ENCODE assay signal across 10 mouse cellular contexts in the genomic region with DNA sequence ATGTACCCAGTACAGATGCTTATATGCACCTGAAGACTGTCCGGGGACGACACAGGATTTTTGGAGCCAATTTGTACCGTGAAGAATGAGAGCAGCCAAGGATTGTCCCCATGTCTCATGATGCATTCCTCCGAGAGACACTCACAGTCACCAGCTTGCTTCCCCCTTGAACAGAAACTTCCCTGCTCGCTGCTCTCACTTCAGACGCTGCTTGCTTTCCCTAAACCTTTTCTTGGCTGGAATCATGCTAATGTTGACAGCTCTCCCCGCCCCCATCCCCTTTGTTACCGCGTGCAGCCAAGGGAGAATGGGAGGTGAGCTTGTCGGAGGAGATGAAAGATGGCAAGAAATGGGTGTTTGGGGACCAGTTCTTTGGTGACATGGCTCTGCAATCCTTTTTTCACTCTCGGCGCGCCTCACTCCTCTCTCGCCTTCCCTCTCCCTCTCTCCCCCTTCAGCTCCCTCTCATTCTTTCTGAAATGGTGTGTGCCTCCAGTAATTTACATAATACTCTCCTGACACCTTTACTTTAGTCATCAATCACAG.
DNase-seq lines count a peak whose midpoint lies in the region; ATAC-seq lines count a peak whose summit lies in the region.
"Had no signal": no experiment of that assay in that cellular context is flagged by ENCODE, and none has a peak within 500 bp of the region (broad histone marks: within the 10 kb centered on the region; RNA-seq: fewer than 3 reads in every experiment).

No protein-coding gene starts in this region.

- intact Hi-C loops in heart, postnatal 14 days (cut with DNase I): no loop called here

- WGBS in heart, embryonic 16.5 days: 13% methylated on average over 14 of the region's 14 CpGs
- 2% methylated on average over 14 of the region's 14 CpGs for WGBS in hindbrain, embryonic 14.5 days
- 1% methylated on average over 14 of the region's 14 CpGs for WGBS in neural tube, embryonic 11.5 days

- H3K4me1 ChIP-seq in heart, embryonic 16.5 days (ENCODE audit: control insufficient read depth, insufficient read depth, low read length): 0 out of 2 replicates have a peak, but pooled peaks cover 5% of the 10 kb centered on the region
- H3K4me1 ChIP-seq in hindbrain, embryonic 14.5 days (replicated peaks; ENCODE audit: control insufficient read depth, insufficient read depth, low read length): peaks cover 4% of the 10 kb centered on the region; the same call in 1 of the 2 replicates
- peaks cover 4% of the 10 kb centered on the region; the same call in 1 of the 2 replicates for H3K4me1 ChIP-seq in neural tube, embryonic 11.5 days (ENCODE audit: control insufficient read depth, insufficient read depth, low read length)

- H3K9me3 ChIP-seq in heart, embryonic 16.5 days (replicated peaks; ENCODE audit: control insufficient read depth, low read length): no peaks in the 10 kb centered on the region
- no peaks in the 10 kb centered on the region for H3K9me3 ChIP-seq in hindbrain, embryonic 14.5 days (ENCODE audit: control insufficient read depth, low read length)
- no peaks in the 10 kb centered on the region for H3K9me3 ChIP-seq in neural tube, embryonic 11.5 days (ENCODE audit: control insufficient read depth, low read length)

- no peak overlapping the region for H3K27ac ChIP-seq in heart, embryonic 16.5 days (ENCODE audit: low read length)
- H3K27ac ChIP-seq in hindbrain, embryonic 14.5 days: peak overlapping the region; percentile 83
- no peak overlapping the region for H3K27ac ChIP-seq in neural tube, embryonic 11.5 days (ENCODE audit: low read depth, low read length)

- peak overlapping the region; percentile 61 for H3K4me2 ChIP-seq in heart, embryonic 16.5 days (ENCODE audit: low read depth, low read length)
- peak overlapping the region; percentile 48 for H3K4me2 ChIP-seq in hindbrain, embryonic 14.5 days (replicated peaks)
- H3K4me2 ChIP-seq in neural tube, embryonic 11.5 days (ENCODE audit: low read depth): peak overlapping the region; percentile 36

- H3K9ac ChIP-seq in heart, embryonic 16.5 days (ENCODE audit: low read length): peak overlapping the region; percentile 44; the same call in 1 of the 2 replicates
- H3K9ac ChIP-seq in hindbrain, embryonic 14.5 days: peak overlapping the region; percentile 45
- H3K9ac ChIP-seq in neural tube, embryonic 11.5 days (ENCODE audit: low read length): 0 out of 2 replicates have a peak overlapping the region, but pooled peaks have one; percentile 2

- no peaks in the 10 kb centered on the region for H3K27me3 ChIP-seq in heart, embryonic 16.5 days (ENCODE audit: control insufficient read depth, insufficient read depth, low read length)
- H3K27me3 ChIP-seq in hindbrain, embryonic 14.5 days (ENCODE audit: control insufficient read depth, insufficient read depth, low read length): no peaks in the 10 kb centered on the region
- H3K27me3 ChIP-seq in neural tube, embryonic 11.5 days (ENCODE audit: control insufficient read depth, insufficient read depth, low read length): no peaks in the 10 kb centered on the region

- no peak for ATAC-seq in heart, embryonic 16.5 days (replicated peaks; ENCODE audit: extremely low read depth, insufficient read depth, low FRiP score)
- peak; percentile 75 for ATAC-seq in hindbrain, embryonic 14.5 days (ENCODE audit: low FRiP score)
- ATAC-seq in neural tube, embryonic 11.5 days (ENCODE audit: insufficient read depth, low FRiP score, low TSS enrichment): peak; percentile 62
- no peak for ATAC-seq in erythroid progenitor cell, adult 5-6 weeks (replicated peaks; ENCODE audit: low FRiP score, poor library complexity, severe bottlenecking)

- no peaks in the 10 kb centered on the region for H3K36me3 ChIP-seq in heart, embryonic 16.5 days (ENCODE audit: control insufficient read depth, insufficient read depth)
- no peaks in the 10 kb centered on the region for H3K36me3 ChIP-seq in hindbrain, embryonic 14.5 days (replicated peaks; ENCODE audit: control insufficient read depth, insufficient read depth)
- H3K36me3 ChIP-seq in neural tube, embryonic 11.5 days (ENCODE audit: control insufficient read depth, insufficient read depth, low read length): no peaks in the 10 kb centered on the region

- no peak for DNase-seq in heart, postnatal 14 days
- DNase-seq in embryo, embryonic 10.5 days (ENCODE audit: low spot score): peak; percentile 67
- DNase-seq in hindbrain, embryonic 14.5 days (ENCODE audit: low spot score): peak; percentile 62
- peak; percentile 68 for DNase-seq in neural tube, embryonic 11.5 days (ENCODE audit: low spot score)
- no peak for DNase-seq in spleen, adult 12 weeks (ENCODE audit: low spot score)
- no peak for DNase-seq in thymus, postnatal 10 days (ENCODE audit: low spot score in 2 of 2)
- DNase-seq: cerebellum, postnatal 36 days had no signal

- H3K4me3 ChIP-seq in heart, embryonic 16.5 days (ENCODE audit: low read length): peak overlapping the region; percentile 37
- H3K4me3 ChIP-seq in hindbrain, embryonic 14.5 days (replicated peaks; ENCODE audit: low read length): peak overlapping the region; percentile 11; the same call in 1 of the 2 replicates
- no peak overlapping the region for H3K4me3 ChIP-seq in neural tube, embryonic 11.5 days (ENCODE audit: low read depth, low read length)
- H3K4me3 ChIP-seq: myocyte had no signal

Comparison
In these comparisons a context has a peak if more than half of its experiments do, and no peak if none do; other contexts are left out.
1. ATAC-seq: peak in hindbrain, embryonic 14.5 days (single experiment) and neural tube, embryonic 11.5 days (single experiment); none in heart, embryonic 16.5 days (single experiment) and erythroid progenitor cell, adult 5-6 weeks (single experiment).
2. DNase-seq: peak in embryo, embryonic 10.5 days (single experiment), hindbrain, embryonic 14.5 days (single experiment) and neural tube, embryonic 11.5 days (single experiment); none in heart, postnatal 14 days (0 of 2), spleen, adult 12 weeks (single experiment) and thymus, postnatal 10 days (0 of 2).
3. Peak in every context shown above with its lines, with median percentiles within 50 percentile points of each other: H3K4me2 ChIP-seq and H3K9ac ChIP-seq.